Mouse (Mus musculus): ENCODE results near the gene Hmcn1. TPM values are rescaled to one million over a fixed set of nuclear protein-coding genes. Genes with fewer than 3 reads are reported as not detected.

Gene Hmcn1
- polyA plus RNA-seq (2016; fragmentation: Nextera tagmentation; extraction: Ambion mirVana) = 4.9 and 8.1 TPM in 2 replicates

GRCm38 (mm10) chr1:150993162-150994064, at the start of gene Hmcn1:
Gene Hmcn1, minus strand, starts transcription at chr1:150993435.
- Histone ChIP-seq H3K4me1 (peaks cover 22% of the 10 kb centered on the region), H3K27me3 (peaks cover 24% of the 10 kb centered on the region), H3K36me3 (replicated peaks) (no peaks in the 10 kb centered on the region), H3K27ac (peak within 1 kb of the TSS; percentile 59; the same call in 1 of the 2 replicates), H3K9me3 (no peaks in the 10 kb centered on the region), H3K4me2 (peak within 1 kb of the TSS; percentile 90), H3K4me3 (replicated peaks) (peak within 1 kb of the TSS; percentile 52), H3K9ac (peak within 1 kb of the TSS; percentile 68)
- under 1% methylated on average over 38 of the region's 38 CpGs for WGBS
- peak; percentile 92 for ATAC-seq (ENCODE audit: low FRiP score)

GRCm38 (mm10) chr1:151040945-151041649, 47.9 kb upstream of the Hmcn1 start:
- no peak overlapping the region for H3K4me3 ChIP-seq (replicated peaks)
- H3K9me3 ChIP-seq = no peaks in the 10 kb centered on the region
- no peaks in the 10 kb centered on the region for H3K27me3 ChIP-seq
- H3K36me3 ChIP-seq (replicated peaks) = no peaks in the 10 kb centered on the region
- H3K9ac ChIP-seq = no peak overlapping the region
- no peak overlapping the region for H3K4me2 ChIP-seq
- H3K27ac ChIP-seq = no peak overlapping the region
- WGBS = 60% methylated on average over 18 of the region's 18 CpGs
- ATAC-seq (ENCODE audit: low FRiP score) = no peak
- H3K4me1 ChIP-seq = peaks cover 4% of the 10 kb centered on the region; the same call in 1 of the 2 replicates

- H3K4me2 ChIP-seq = no peak overlapping the region
- ATAC-seq (ENCODE audit: low FRiP score) = no peak
- 84% methylated on average over 7 of the region's 7 CpGs for WGBS
- H3K4me1 ChIP-seq = peaks cover 4% of the 10 kb centered on the region; the same call in 1 of the 2 replicates
- H3K9ac ChIP-seq = no peak overlapping the region
- H3K9me3 ChIP-seq = no peaks in the 10 kb centered on the region
- no peak overlapping the region for H3K4me3 ChIP-seq (replicated peaks)
- H3K27me3 ChIP-seq = no peaks in the 10 kb centered on the region
- H3K27ac ChIP-seq = no peak overlapping the region
- H3K36me3 ChIP-seq (replicated peaks) = no peaks in the 10 kb centered on the region
Observed at GRCm38 (mm10) chr1:151040290-151040689, 47.1 kb upstream of the Hmcn1 start.

- no peak overlapping the region for H3K27ac ChIP-seq
- H3K36me3 ChIP-seq (replicated peaks) = no peaks in the 10 kb centered on the region
- H3K27me3 ChIP-seq = no peaks in the 10 kb centered on the region
- H3K9ac ChIP-seq = no peak overlapping the region
- no peak overlapping the region for H3K4me3 ChIP-seq (replicated peaks)
- ATAC-seq (ENCODE audit: low FRiP score) = no peak
- H3K4me2 ChIP-seq = no peak overlapping the region
- WGBS = 77% methylated on average over 4 of the region's 4 CpGs
- peaks cover 4% of the 10 kb centered on the region; the same call in 1 of the 2 replicates for H3K4me1 ChIP-seq
- H3K9me3 ChIP-seq = no peaks in the 10 kb centered on the region
Observed at GRCm38 (mm10) chr1:151039189-151039588, 46.0 kb upstream of the Hmcn1 start.

- peaks cover 4% of the 10 kb centered on the region; the same call in 1 of the 2 replicates for H3K4me1 ChIP-seq
- no peak overlapping the region for H3K4me2 ChIP-seq
- no peaks in the 10 kb centered on the region for H3K9me3 ChIP-seq
- H3K27me3 ChIP-seq = no peaks in the 10 kb centered on the region
- H3K4me3 ChIP-seq (replicated peaks) = no peak overlapping the region
- H3K36me3 ChIP-seq (replicated peaks) = no peaks in the 10 kb centered on the region
- H3K9ac ChIP-seq = no peak overlapping the region
- 17% methylated on average over 8 of the region's 8 CpGs for WGBS
- no peak for ATAC-seq (ENCODE audit: low FRiP score)
- no peak overlapping the region for H3K27ac ChIP-seq
Observed at GRCm38 (mm10) chr1:151038566-151038965, 45.3 kb upstream of the Hmcn1 start.

- 88% methylated on average over 15 of the region's 15 CpGs for WGBS
- no peaks in the 10 kb centered on the region for H3K36me3 ChIP-seq (replicated peaks)
- ATAC-seq (ENCODE audit: low FRiP score) = no peak
- H3K4me3 ChIP-seq (replicated peaks) = no peak overlapping the region
- no peak overlapping the region for H3K27ac ChIP-seq
- no peaks in the 10 kb centered on the region for H3K27me3 ChIP-seq
- H3K9ac ChIP-seq = no peak overlapping the region
- peaks cover 4% of the 10 kb centered on the region; the same call in 1 of the 2 replicates for H3K4me1 ChIP-seq
- no peak overlapping the region for H3K4me2 ChIP-seq
- H3K9me3 ChIP-seq = no peaks in the 10 kb centered on the region
Observed at GRCm38 (mm10) chr1:151036405-151036985, 43.3 kb upstream of the Hmcn1 start.

GRCm38 (mm10) chr1:151035766-151036165, 42.5 kb upstream of the Hmcn1 start:
- ATAC-seq (ENCODE audit: low FRiP score) = no peak

GRCm38 (mm10) chr1:151034993-151035592, 41.9 kb upstream of the Hmcn1 start:
- ATAC-seq (ENCODE audit: low FRiP score) = peak; percentile 64; the same call in 1 of the 2 replicates
- WGBS = 4% methylated on average over 5 of the region's 5 CpGs
- no peak overlapping the region for H3K9ac ChIP-seq
- no peaks in the 10 kb centered on the region for H3K36me3 ChIP-seq (replicated peaks)
- no peaks in the 10 kb centered on the region for H3K9me3 ChIP-seq
- no peak overlapping the region for H3K4me3 ChIP-seq (replicated peaks)
- H3K27me3 ChIP-seq = no peaks in the 10 kb centered on the region
- peaks cover 4% of the 10 kb centered on the region; the same call in 1 of the 2 replicates for H3K4me1 ChIP-seq
- H3K4me2 ChIP-seq = no peak overlapping the region
- no peak overlapping the region for H3K27ac ChIP-seq

More at GRCm38 (mm10) chr1:151035766-151036165, 42.5 kb upstream of the Hmcn1 start:
- Histone ChIP-seq H3K4me3 (replicated peaks) (no peak overlapping the region), H3K27ac (no peak overlapping the region), H3K27me3 (no peaks in the 10 kb centered on the region), H3K4me2 (no peak overlapping the region), H3K4me1 (peaks cover 4% of the 10 kb centered on the region; the same call in 1 of the 2 replicates), H3K9me3 (no peaks in the 10 kb centered on the region), H3K9ac (no peak overlapping the region), H3K36me3 (replicated peaks) (no peaks in the 10 kb centered on the region)
- 82% methylated on average over 3 of the region's 3 CpGs for WGBS

GRCm38 (mm10) chr1:151033291-151033690, 40.1 kb upstream of the Hmcn1 start:
- Histone ChIP-seq H3K4me3 (replicated peaks) (no peak overlapping the region), H3K4me1 (0 out of 2 replicates have a peak, but pooled peaks cover under 1% of the 10 kb centered on the region), H3K36me3 (replicated peaks) (no peaks in the 10 kb centered on the region), H3K4me2 (no peak overlapping the region), H3K9me3 (no peaks in the 10 kb centered on the region), H3K27me3 (no peaks in the 10 kb centered on the region), H3K9ac (no peak overlapping the region), H3K27ac (no peak overlapping the region)
- ATAC-seq (ENCODE audit: low FRiP score) = no peak

- ATAC-seq (ENCODE audit: low FRiP score) = no peak
- Histone ChIP-seq H3K9me3 (no peaks in the 10 kb centered on the region), H3K4me1 (no peaks in the 10 kb centered on the region), H3K27ac (no peak overlapping the region), H3K36me3 (replicated peaks) (no peaks in the 10 kb centered on the region), H3K9ac (no peak overlapping the region), H3K4me3 (replicated peaks) (no peak overlapping the region), H3K4me2 (no peak overlapping the region), H3K27me3 (no peaks in the 10 kb centered on the region)
- WGBS = 86% methylated on average over 10 of the region's 10 CpGs
Observed at GRCm38 (mm10) chr1:151031581-151031980, 38.3 kb upstream of the Hmcn1 start.

GRCm38 (mm10) chr1:151031086-151031485, 37.9 kb upstream of the Hmcn1 start:
- H3K4me3 ChIP-seq (replicated peaks) = no peak overlapping the region
- H3K9ac ChIP-seq = no peak overlapping the region
- H3K9me3 ChIP-seq = no peaks in the 10 kb centered on the region
- H3K36me3 ChIP-seq (replicated peaks) = no peaks in the 10 kb centered on the region
- no peaks in the 10 kb centered on the region for H3K4me1 ChIP-seq
- no peaks in the 10 kb centered on the region for H3K27me3 ChIP-seq
- no peak overlapping the region for H3K4me2 ChIP-seq
- no peak overlapping the region for H3K27ac ChIP-seq
- no peak for ATAC-seq (ENCODE audit: low FRiP score)
- WGBS = 80% methylated on average over 8 of the region's 8 CpGs

Data from forebrain, embryonic 12.5 days (tissue).